Mouse (Mus musculus): ENCODE measurements around the gene Dll1.

- TF ChIP-seq MAFK (IDR thresholded peaks at IDR 0.05; ENCODE audit: insufficient read depth, low read depth, low read length): no peak
- TF ChIP-seq CHD2 (IDR thresholded peaks at IDR 0.05; ENCODE audit: low read depth, low read length): no peak
Observed at GRCm38 (mm10) chr17:15406576-15406975, 29.9 kb upstream of the Dll1 start.

Data from ES-E14 (cell line).